Mouse (Mus musculus): ENCODE results near the gene Lrrfip2. TPM values are rescaled to one million over a fixed set of nuclear protein-coding genes. Genes with fewer than 3 reads are reported as not detected.

Gene Lrrfip2
- total RNA-seq (2021) = 10 to 100 TPM; 48.8 to 58.4 TPM
- long read RNA-seq, experiment 1, transcript Lrrfip2-205 (15 exons, 1,839 nt) = major isoform, 31 of 47 reads
- long read RNA-seq, experiment 1, partial matches to known transcripts = 2 of 47 reads
- long read RNA-seq, experiment 1, other reads (novel, unspliced or antisense) = 13 of 47 reads
- long read RNA-seq, experiment 2, transcript Lrrfip2-205 (15 exons, 1,839 nt) = major isoform, 114 of 167 reads
- long read RNA-seq, experiment 2, transcript Lrrfip2-202 (14 exons, 3,191 nt) = minor isoform, 8 of 167 reads
- long read RNA-seq, experiment 2, partial matches to known transcripts = 7 of 167 reads
- long read RNA-seq, experiment 2, other reads (novel, unspliced or antisense) = 37 of 167 reads

DNA sequence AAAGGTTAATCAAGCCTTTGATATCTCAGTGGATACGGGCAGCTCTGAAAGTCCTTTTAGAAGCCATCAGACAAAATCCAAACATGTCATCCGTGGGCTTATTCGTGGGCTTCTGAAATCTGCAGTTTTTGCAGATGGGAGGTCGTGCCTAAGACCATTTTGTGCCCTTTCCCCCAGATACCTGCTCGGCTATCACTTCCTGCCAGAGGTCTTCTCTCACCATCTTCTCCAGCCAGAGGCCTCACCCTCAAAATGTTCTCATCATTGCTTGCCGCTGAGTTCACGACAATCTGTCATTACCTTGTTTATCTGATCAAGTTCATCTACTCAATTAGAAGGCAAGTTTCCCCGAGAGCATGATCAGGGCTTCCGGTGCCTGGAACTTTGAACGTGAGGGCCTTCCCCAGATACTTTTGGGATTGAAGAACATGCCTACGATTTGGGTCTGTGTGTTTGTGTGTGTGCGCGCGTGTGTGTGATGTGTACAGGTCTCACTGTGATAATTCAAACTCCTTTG, at the start of gene Lrrfip2:
Gene Lrrfip2 (plus strand): TSS at position 467 of the 517 bp plus-strand sequence.
- DNase-seq (ENCODE audit: low spot score in 2 of 2) = no peak

DNA sequence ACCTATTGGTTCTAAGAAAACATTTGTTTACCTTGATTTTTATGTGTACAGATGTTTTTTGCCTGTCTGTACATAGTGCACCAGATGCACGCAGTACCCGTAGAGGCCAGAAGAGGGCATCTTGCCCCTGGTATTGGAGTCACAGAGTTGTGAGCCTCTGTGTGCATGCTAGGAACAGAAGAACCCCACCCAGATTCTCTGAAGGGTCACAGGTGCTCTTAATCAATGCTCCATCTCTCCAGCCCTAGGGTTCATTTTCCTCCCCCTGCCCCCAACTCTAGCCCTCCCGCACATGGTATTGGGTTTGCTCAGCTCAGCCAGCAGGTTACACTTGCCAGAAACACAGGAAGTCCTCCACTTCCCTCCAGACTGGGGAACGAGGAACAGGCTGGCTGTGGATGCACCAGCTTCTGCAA, 46.8 kb upstream of the Lrrfip2 start:
- DNase-seq (ENCODE audit: low spot score in 2 of 2) = peak; percentile 48 to 64

DNA sequence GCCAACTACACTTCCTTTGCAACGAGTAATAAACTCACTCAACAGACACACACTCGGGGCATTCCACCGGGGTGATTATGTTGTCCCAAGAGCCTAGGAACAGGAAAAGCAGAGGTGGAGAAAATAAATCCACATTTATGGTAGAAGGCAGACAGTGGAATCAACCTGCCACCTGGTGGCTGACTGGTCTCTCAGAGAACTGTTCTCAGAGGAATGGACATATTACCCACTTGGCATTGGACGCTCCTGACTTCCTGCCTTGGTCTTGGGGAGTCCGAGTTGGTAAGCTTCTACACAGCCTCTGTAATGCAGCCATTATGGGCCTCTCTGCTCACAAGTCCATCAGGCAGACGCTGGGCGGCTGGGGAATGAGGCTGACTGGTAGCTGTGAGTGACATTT, 45.2 kb upstream of the Lrrfip2 start:
- DNase-seq (ENCODE audit: low spot score in 2 of 2) = peak; percentile 39 to 53

DNA sequence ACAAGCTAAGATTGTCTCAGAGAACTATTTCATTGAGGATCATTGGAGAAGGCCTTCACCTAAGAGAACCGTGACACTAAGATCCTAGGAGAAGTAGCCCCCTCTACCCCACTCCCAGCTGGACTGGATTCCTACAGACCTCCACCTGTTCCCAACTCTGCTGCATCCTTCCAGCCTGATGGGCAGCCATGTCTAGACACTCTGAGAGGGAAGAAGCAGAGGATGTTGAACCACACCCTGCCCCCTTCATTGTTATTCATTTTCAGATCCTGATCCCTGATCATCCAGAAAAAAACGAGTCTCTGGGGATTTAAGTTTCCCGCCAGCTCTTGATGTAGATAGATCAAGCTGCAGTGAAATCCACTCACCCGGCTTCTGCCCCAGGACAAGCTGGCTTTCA, 44.4 kb upstream of the Lrrfip2 start:
- DNase-seq (ENCODE audit: low spot score in 2 of 2) = no peak

DNA sequence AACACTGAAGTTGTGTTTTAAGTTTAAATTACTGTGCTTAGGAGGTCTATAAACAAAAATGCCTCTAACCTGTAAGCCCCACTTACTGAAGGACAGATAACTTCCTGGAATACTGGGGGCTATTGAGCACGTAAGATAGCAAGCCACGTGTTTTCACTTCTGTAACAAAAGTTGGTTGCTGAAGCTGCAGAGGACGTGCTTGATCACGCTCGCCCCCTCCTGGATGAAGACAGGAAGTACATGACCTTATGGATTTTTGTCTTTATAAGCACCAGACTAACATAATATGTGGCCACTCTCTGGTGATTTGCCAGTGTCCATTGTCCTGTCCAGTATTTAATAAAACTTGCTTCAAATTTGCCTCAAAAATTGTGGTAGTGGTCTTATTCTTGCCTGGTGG, 39.6 kb upstream of the Lrrfip2 start:
- no peak for DNase-seq (ENCODE audit: low spot score in 2 of 2)

DNA sequence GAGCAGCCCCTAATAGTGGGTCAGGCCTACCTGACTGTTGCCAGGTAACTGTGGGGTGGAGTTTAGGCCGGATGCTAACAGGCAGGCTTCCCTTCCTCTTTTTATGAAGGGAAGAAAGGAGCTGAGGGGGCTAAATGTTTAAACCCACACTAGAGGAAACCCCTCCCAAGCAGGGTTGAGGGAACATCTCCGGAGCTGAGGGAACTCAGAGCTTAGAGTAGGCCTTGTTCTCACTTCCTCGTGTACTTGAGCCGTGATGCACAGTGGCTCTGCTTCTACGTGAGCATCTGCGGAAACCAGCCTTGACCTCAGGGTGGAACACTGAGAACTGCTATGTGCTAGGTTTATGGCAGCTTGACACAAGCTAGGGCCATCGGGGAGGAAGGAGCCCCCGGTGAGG, 36.6 kb upstream of the Lrrfip2 start:
- DNase-seq (ENCODE audit: low spot score in 2 of 2) = no peak

DNA sequence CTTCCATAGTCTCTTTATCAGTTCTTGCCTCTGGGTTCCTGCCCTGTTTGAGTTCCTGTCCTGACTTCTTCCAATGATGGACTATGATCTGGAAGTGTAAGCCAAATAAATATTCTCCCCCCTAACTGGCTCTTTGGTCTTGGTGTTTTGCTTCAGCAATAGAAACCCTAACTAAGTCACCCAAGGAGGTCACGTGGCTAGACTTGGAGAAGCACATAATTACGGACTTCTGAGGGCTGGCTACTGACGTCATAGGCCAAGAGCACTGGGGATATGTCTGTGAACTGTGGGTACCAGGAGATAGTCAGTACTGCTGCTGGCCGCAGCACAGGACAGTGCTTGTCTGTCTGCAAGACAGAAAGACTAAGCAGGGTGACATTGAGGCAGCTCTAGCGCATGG, 35.6 kb upstream of the Lrrfip2 start:
- DNase-seq (ENCODE audit: low spot score in 2 of 2) = no peak

DNA sequence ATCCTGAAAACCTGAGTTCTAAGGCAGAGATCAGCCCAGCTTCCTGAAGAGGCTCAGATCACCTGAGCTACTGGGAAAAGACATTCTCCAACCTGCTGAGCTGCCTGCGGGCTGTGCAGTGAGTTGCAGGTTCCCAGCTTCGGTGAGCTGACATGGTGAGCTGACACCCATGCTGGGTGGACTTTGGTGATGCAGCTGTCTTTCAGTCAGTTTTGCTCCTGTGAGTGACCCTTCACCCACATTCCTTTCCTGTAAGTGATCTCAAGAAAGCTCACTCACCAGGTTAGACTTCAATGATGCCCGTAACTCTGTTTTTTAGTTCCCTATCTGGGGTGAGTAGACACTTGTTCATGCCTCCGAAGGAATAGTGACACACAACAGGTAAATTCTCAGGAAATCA, 32.1 kb upstream of the Lrrfip2 start:
- no peak for DNase-seq (ENCODE audit: low spot score in 2 of 2)

DNA sequence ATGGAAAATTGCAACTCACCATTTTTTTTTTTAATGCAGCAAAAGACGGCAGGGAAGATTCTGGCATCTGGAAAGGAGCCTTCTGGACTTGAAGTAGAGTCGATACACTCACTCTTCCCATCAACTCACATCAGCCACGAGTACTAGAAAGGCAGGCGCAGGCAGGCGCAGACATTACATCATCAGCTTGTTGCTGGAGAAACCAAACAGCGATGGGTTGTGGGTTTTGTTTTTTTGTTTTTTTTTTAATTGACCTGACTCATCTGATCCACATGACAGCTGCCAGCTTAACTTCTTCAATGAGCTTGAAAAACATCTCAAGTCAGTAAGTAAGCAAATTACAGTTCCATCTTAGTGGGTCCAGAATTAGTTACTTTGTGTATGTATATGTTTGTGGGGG, 31.3 kb upstream of the Lrrfip2 start:
- no peak for DNase-seq (ENCODE audit: low spot score in 2 of 2)

DNA sequence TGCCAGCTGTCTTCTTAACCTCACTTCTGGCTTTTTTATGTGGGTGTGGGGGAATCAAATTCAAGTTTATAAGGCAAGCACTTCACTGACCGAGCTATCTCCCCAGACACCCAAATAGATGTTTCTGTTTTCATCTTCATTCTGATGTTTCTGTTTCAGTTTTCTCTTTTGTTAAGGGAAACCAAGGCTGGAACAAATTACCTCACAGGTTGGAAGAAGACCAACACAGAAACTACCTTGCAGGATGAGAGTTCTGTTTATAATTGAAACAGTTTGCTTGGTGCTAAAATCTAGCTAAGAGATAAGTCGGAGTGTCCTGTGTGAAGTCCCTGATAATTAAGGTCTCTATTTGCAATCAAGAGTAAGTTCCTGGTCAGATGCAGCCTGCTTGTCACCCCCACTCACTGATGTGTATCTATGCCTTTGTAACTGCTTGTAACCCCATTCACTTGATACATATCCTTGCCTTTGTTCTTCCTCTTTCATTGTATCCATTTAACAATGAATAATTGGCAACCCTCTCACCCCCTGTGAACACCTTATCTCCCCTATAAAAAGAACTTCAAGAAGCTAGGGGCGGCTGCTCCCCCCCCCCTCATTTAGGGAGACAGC, 30.3 kb upstream of the Lrrfip2 start:
- DNase-seq (ENCODE audit: low spot score in 2 of 2) = no peak

DNA sequence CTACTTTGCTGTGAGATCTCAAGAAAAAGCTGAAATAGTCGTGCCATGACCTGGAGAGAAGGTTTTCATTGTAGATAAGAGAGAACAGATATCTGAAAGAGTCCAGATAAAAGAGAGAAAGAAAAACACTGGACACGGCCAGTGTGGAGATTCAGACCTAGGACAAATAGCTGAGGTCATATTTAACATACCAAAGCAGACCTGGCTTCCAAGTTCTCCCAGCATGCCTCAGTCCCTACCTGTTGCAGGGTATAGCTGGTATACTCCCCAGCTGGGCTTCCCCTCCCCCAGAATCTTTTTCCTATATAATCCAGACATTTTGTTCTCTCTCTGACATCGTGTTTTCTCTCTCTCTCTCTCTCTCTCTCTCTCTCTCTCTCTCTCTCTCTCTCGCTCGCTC, 29.4 kb upstream of the Lrrfip2 start:
- DNase-seq (ENCODE audit: low spot score in 2 of 2) = no peak

DNA sequence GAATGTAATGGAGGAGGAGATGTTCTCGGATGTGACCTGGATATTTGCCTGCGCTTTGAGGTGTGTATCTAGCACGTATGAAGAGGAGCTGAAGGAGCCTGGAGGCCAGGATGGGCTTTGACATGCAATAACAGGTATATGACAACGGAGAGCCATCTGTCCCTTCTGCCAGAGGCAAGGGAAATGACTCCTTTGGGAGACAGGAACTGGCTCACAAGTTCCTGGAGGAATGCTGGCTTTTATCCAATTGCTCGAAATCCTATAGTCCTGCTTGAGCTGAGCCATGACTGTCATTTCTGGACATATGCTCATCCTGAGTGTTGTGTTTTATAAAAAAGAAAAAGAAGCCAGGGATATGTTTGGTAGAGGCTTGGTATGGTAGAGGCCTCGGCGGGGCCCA, 28.5 kb upstream of the Lrrfip2 start:
- no peak for DNase-seq (ENCODE audit: low spot score in 2 of 2)

DNA sequence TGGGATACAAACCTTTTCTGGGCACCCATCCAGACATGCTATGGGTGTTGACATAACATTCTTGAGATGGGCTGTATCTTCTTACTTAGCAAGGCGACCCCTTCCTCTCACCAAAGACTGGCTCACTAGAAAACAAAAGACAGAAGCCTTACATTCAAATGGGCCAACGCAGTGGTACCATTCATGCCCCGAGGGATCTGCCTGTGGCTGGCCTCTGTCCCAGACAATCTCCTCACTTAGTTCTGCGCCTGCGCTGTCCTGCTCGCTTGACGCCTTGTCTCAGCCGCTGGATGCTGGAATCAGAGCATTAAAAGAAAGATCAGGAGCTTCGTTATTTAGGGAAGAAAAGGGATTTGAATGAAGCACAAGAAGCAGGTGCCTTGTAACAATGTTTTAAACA, 24.7 kb upstream of the Lrrfip2 start:
- DNase-seq (ENCODE audit: low spot score in 2 of 2) = no peak

DNA sequence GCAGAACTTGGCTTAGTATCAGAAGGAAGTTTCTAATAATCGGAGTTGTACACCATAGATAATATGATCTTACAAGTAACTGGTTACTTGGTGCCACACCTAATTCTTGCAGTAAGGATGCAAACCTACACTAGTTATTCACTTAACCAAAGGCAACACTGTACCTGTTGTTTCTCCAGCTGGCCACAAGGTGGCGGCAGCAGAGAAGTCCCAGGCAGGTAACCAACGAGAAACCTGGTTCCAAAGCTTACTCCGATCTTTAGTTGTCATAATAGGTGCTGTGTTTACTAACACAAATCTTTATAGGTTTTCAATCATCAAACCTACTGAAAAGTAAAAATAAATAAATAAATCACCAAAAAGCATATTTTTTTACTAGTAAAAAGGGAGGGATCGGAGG, 24.3 kb upstream of the Lrrfip2 start:
- peak; percentile 42 to 58 for DNase-seq (ENCODE audit: low spot score in 2 of 2)

DNA sequence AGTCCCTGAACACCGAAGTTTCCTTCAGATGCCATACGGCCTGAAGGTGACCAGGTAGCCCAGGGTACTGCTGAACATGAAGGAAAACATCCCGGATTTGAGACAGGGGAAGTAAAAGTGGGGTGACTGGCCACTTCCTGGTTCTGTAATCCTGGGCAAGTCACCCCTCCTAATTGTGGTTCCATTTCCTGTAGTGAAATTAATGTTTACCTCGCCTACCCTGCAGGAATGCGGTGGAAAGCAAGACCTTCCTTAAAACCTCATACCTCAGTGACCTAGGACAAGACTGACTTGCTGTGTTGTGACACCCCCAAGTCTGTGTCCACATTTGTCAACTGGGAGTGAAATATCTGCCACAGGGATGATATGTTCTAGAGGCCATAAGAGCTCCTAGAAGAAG, 22.8 kb upstream of the Lrrfip2 start:
- no peak for DNase-seq (ENCODE audit: low spot score in 2 of 2)

DNA sequence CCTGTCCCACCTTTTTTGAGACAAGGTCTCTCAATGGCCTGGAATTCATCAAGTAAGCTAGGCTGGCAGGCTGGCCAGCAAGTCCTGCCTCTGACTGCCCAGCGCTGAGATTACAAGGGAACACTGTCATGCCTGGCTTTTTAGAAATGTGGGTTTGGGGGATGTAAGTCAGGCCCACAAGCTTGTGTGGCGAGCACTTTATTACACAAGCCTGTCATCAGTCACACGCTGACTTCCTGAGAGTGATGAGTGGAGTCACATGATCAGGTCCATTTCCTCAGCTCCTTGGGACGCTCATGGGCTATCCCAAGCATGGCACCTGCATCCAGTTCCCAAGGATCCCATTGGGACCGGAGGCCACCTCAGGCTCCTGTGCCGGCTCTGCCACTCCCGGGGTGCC, 21.7 kb upstream of the Lrrfip2 start:
- DNase-seq (ENCODE audit: low spot score in 2 of 2) = no peak

DNA sequence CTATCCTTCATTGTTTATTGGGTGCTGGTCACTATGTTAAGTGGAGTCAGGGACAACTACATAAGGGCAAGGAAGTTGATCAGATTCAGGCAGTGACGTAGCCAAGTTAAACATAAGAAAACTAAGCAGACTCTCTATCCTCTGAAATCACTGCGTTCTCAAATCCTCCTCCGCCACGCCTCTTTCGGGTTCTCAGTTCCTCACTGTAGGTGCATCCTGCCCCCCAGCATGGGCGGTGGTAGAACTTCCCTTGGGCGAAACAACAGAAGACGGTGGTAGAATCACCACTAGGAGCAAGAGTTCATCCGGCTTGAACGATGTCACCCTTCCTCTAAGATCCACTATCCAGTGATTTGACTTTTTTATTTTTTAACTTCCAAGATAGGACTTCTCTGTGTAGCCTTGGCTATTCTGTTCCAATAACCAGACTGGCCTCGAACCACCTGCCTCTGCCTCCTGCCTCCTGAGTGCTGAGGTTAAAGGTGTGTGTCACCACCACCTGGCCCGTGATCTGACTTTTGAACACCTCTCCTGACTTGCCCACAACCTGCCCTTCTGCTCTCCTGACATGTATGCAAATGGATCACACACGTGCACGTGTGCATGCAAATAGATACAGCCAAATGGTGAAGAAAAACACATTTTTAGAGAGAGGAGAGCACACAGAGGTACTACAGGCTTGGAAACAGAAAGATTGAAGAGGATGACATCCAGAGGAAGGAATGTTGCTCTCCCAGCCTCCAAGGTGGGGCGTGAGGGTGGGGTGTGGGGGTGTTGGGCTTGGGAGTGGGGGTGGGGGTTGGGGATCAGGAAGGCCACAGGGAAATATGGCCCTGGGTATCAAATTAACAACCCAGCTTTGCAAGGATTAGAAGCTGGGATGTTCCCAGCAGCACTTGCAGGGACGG, 20.7 kb upstream of the Lrrfip2 start:
- DNase-seq (ENCODE audit: low spot score in 2 of 2) = no peak

DNA sequence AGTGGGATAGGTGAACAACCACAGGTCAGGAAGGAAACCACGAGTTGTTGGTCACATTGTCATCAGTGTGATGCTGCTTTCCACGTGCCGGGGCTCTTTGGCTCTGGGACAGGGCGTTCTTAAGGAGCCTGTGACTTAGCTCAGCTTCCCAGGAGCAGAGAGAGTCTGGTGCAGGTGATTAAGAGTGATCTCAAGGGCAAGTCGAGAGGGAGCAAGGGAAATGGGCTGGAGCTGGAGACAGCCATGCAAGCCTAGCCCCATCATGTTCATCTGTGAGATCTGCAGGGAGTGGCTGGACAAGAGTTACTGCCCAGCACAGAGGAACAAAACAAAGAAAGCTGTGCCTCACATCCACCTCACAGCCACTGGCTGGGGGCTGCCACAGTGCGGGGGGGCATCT, 19.8 kb upstream of the Lrrfip2 start:
- no peak for DNase-seq (ENCODE audit: low spot score in 2 of 2)

DNA sequence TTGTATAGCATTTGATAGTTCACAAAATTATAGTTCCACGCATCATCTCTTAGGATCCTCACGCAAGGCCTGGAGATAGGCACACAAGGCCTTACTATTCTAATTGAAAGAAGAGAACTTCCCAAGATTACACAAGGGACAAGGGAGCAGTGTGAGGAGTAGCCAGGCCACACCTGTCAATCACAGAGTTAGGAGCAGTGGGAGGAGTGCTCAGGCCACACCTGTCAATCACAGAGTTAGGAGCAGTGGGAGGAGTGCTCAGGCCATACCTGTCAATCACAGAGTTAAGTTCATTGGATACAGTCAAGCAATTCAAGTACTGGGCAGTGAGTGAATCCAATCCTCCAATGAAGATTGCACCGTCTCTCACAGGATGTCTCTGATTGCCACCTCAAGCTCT, 17.0 kb upstream of the Lrrfip2 start:
- no peak for DNase-seq (ENCODE audit: low spot score in 2 of 2)

DNA sequence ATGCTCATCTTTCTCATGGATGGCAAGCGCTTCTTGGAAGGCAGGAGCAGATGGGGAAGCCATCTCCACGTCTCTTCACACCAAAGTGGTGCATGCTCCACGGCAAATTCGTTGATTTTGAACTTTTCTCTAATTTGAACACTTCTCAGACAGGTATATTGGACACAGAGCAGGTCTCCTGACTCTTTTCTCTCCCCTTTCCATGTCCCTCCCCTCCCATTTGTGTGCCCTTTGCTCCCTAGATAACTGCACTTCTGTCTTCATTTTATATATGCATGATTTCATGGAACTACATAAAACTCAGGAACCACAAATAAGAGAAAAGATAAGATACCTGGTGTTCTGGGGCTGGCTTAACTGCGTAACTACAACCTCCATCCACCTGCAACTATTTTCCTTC, 14.1 kb upstream of the Lrrfip2 start:
- DNase-seq (ENCODE audit: low spot score in 2 of 2) = no peak

DNA sequence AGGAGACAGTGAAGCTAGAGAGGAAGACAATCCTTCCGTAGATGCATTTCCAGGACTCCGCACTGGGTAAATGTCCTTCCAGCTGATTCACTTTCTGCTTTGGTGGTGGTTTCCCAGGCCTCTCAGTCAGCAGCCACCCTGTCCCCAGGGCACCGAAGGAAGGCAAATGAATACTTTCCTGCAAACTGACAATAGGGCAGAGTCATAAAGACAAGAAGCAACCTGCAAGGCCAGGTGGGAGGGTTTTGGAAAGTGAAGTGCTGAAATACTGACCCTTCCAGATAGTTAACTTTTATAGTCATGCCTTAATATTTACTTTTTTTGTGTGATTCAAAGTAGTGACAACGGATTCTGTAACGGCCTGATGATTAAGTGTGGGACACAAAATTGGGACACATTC, 13.5 kb upstream of the Lrrfip2 start:
- DNase-seq (ENCODE audit: low spot score in 2 of 2) = no peak

DNA sequence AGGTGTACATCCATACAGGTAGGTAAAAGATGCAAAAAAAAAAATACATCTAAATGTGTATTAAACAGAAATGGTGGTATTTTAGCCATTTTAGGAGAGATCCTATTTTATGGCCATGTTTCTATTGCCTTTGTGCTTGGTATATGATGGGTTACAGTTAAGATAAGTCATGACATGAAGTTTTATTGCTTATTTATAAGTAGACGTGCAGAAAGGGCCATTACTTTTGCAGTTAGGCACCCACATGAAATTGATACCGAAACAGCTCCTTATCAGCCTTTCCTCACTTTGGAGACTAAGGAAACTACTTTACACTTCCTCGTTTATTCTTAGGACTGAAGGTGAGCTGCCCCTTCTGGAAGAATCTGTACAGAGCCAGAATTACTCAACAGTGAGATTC, 9.5 kb upstream of the Lrrfip2 start:
- DNase-seq (ENCODE audit: low spot score in 2 of 2) = no peak
